Mouse (Mus musculus): ENCODE measurements around the gene Shank3. TPM values are rescaled to one million over a fixed set of nuclear protein-coding genes. Genes with fewer than 3 reads are reported as not detected.

Gene Shank3
- polyA plus RNA-seq, 1 experiment: 0.08 TPM

DNA sequence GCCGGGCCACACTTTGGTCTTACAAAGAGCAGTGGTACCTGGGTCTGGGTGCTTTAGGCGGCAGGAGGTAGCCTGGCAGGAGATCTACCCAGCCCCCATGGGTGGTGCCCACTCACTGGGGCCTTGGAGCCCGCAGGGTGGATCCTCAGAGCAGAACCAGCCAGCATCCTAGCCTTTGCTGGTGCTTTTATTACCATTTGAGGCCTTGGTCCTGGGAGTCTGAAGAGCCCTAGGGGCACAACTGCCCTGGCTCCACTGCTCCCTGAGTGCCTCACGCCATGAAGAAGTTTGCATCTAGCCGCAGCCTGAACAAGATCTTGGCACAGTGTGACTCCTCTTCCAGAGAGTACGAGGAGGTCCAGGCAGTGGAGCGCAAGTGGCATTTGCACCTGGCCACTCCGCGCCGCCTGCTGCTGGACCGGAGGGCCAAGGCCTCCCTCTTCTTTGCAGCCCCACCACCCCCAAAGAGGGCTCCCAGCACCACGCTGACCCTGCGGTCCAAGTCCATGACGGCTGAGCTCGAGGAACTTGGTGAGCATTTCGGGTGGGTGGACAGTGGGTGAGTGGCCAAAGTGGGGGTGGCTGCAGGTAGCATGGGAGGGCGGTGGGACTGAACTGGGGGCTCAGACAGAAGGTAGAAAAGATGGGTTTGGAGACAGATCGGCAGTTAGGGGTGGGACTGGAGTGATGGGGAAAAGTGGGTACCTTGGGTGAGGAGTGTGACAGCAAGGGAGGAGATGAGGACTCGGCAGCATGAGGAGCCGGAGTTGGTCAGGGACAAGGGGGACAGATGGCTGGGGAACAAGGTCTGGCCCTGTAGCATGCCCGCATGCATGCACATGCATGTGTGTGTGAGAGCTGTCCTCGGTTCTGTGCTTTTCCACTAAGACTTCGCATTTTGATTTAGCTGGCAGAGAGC lies 33.8 kb downstream of the Shank3 start:
- Histone ChIP-seq H3K4me1 (ENCODE audit: control insufficient read depth) (no peaks in the 10 kb centered on the region), H3K4me3 (replicated peaks) (no peak overlapping the region), H3K27me3 (ENCODE audit: control insufficient read depth) (no peaks in the 10 kb centered on the region), H3K36me3 (ENCODE audit: control insufficient read depth) (no peaks in the 10 kb centered on the region; the same call in 1 of the 2 replicates), H3K9me3 (ENCODE audit: control insufficient read depth, low read length) (no peaks in the 10 kb centered on the region)
- TF ChIP-seq TAL1 (IDR thresholded peaks at IDR 0.05; ENCODE audit: low read length) (no peak), GATA1 (IDR thresholded peaks at IDR 0.05; ENCODE audit: low read length) (no peak)

DNA sequence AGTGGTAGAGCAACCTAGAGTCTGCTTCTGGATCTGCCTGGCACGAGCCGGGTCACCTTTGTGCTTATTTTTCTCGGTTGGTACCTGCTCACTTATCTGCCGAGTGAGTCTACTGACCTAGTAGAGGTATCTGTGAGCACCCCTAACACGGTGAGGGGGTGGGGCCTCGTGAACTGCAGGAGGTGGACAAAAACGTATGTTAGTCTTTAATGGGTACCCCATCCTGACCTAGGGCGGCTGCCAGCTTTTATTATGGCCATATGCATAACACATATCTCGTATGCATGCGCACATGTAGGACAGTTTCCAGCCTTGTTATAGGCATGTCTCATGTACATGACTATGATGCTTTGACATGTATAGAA lies 34.4 kb downstream of the Shank3 start:
- no peaks in the 10 kb centered on the region for H3K27me3 ChIP-seq (ENCODE audit: control insufficient read depth)
- H3K4me1 ChIP-seq (ENCODE audit: control insufficient read depth): no peaks in the 10 kb centered on the region
- no peaks in the 10 kb centered on the region for H3K9me3 ChIP-seq (ENCODE audit: control insufficient read depth, low read length)
- H3K4me3 ChIP-seq (replicated peaks): no peak overlapping the region
- TF ChIP-seq TAL1 (IDR thresholded peaks at IDR 0.05; ENCODE audit: low read length) (no peak), GATA1 (IDR thresholded peaks at IDR 0.05; ENCODE audit: low read length) (no peak)
- H3K36me3 ChIP-seq (ENCODE audit: control insufficient read depth): no peaks in the 10 kb centered on the region; the same call in 1 of the 2 replicates

DNA sequence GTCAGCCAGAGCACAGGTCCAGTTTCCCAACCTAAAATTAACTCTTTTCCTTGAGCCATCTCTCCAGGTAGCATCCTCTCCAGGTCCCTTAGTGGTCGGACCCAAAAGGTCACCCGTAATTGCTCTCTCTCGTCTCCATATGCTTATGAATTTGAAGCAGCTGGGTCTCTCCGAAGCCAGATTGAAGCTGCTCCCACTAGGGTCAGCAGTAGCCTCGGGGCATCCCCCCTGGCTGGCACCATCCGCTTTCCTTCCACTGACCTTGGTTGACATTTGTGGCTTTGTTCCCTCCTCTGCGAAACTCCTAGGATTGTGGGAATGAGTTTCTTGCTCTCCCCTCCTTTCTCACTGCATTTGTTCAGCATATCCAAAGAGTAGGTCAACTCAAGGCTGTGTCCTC lies 44.7 kb downstream of the Shank3 start:
- H3K4me3 ChIP-seq (replicated peaks): no peak overlapping the region
- H3K9me3 ChIP-seq (ENCODE audit: control insufficient read depth, low read length): no peaks in the 10 kb centered on the region
- H3K36me3 ChIP-seq (ENCODE audit: control insufficient read depth): no peaks in the 10 kb centered on the region; the same call in 1 of the 2 replicates
- H3K27me3 ChIP-seq (ENCODE audit: control insufficient read depth): peaks cover 6% of the 10 kb centered on the region; the same call in 1 of the 2 replicates
- no peak for TF ChIP-seq TAL1 (IDR thresholded peaks at IDR 0.05; ENCODE audit: low read length)
- no peak for TF ChIP-seq GATA1 (IDR thresholded peaks at IDR 0.05; ENCODE audit: low read length)
- H3K4me1 ChIP-seq (ENCODE audit: control insufficient read depth): no peaks in the 10 kb centered on the region

DNA sequence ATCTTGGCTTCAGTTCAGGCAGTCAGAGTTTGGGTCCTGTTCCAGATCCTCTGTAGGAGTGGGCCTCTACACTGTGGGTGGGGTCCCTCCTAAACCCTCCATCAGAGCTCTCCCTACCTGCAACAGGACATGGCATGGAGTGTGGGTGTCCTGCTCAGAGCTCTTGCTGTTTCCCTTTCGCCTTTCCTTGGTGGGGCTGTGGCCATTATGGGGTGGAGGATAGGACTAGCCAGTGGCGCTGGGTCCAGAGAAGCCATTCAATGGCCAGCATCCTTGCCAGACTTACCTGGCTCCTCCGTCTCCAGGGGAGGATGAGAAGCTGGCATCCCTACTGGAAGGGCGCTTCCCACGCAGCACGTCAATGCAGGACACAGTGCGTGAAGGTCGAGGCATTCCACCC lies 47.9 kb downstream of the Shank3 start:
- Histone ChIP-seq H3K36me3 (ENCODE audit: control insufficient read depth) (no peaks in the 10 kb centered on the region; the same call in none of the 2 replicates), H3K9me3 (ENCODE audit: control insufficient read depth, low read length) (no peaks in the 10 kb centered on the region), H3K27me3 (ENCODE audit: control insufficient read depth) (peaks cover 6% of the 10 kb centered on the region; the same call in 1 of the 2 replicates), H3K4me3 (replicated peaks) (no peak overlapping the region), H3K4me1 (ENCODE audit: control insufficient read depth) (no peaks in the 10 kb centered on the region)
- TF ChIP-seq GATA1 (IDR thresholded peaks at IDR 0.05; ENCODE audit: low read length) (no peak), TAL1 (IDR thresholded peaks at IDR 0.05; ENCODE audit: low read length) (no peak)

DNA sequence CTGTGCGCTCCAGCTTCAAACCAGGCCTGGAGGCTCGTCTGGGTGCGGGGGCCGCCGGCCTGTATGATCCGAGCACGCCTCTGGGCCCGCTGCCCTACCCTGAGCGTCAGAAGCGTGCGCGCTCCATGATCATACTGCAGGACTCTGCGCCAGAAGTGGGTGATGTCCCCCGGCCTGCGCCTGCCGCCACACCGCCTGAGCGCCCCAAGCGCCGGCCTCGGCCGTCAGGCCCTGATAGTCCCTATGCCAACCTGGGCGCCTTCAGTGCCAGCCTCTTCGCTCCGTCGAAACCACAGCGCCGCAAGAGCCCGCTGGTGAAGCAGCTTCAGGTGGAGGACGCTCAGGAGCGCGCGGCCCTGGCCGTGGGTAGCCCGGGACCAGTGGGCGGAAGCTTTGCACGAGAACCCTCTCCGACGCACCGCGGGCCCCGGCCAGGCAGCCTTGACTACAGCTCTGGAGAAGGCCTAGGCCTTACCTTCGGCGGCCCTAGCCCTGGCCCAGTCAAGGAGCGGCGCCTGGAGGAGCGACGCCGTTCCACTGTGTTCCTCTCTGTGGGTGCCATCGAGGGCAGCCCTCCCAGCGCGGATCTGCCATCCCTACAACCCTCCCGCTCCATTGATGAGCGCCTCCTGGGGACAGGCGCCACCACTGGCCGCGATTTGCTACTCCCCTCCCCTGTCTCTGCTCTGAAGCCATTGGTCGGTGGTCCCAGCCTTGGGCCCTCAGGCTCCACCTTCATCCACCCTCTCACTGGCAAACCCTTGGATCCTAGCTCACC lies 48.6 kb downstream of the Shank3 start:
- peaks cover 6% of the 10 kb centered on the region; the same call in 1 of the 2 replicates for H3K27me3 ChIP-seq (ENCODE audit: control insufficient read depth)
- no peak overlapping the region for H3K4me3 ChIP-seq (replicated peaks)
- H3K36me3 ChIP-seq (ENCODE audit: control insufficient read depth): no peaks in the 10 kb centered on the region; the same call in none of the 2 replicates
- H3K9me3 ChIP-seq (ENCODE audit: control insufficient read depth, low read length): no peaks in the 10 kb centered on the region
- H3K4me1 ChIP-seq (ENCODE audit: control insufficient read depth): no peaks in the 10 kb centered on the region
- TF ChIP-seq GATA1 (IDR thresholded peaks at IDR 0.05; ENCODE audit: low read length) (no peak), TAL1 (IDR thresholded peaks at IDR 0.05; ENCODE audit: low read length) (no peak)

DNA sequence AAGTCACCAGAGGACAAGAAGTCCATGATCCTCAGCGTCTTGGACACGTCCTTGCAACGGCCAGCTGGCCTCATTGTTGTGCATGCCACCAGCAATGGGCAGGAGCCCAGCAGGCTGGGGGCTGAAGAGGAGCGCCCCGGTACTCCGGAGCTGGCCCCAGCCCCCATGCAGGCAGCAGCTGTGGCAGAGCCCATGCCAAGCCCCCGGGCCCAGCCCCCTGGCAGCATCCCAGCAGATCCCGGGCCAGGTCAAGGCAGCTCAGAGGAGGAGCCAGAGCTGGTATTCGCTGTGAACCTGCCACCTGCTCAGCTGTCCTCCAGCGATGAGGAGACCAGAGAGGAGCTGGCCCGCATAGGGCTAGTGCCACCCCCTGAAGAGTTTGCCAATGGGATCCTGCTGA lies 49.4 kb downstream of the Shank3 start:
- no peak overlapping the region for H3K4me3 ChIP-seq (replicated peaks)
- no peaks in the 10 kb centered on the region for H3K4me1 ChIP-seq (ENCODE audit: control insufficient read depth)
- H3K9me3 ChIP-seq (ENCODE audit: control insufficient read depth, low read length): no peaks in the 10 kb centered on the region
- TF ChIP-seq GATA1 (IDR thresholded peaks at IDR 0.05; ENCODE audit: low read length): no peak
- no peak for TF ChIP-seq TAL1 (IDR thresholded peaks at IDR 0.05; ENCODE audit: low read length)
- H3K27me3 ChIP-seq (ENCODE audit: control insufficient read depth): peaks cover 6% of the 10 kb centered on the region; the same call in 1 of the 2 replicates
- no peaks in the 10 kb centered on the region; the same call in none of the 2 replicates for H3K36me3 ChIP-seq (ENCODE audit: control insufficient read depth)

DNA sequence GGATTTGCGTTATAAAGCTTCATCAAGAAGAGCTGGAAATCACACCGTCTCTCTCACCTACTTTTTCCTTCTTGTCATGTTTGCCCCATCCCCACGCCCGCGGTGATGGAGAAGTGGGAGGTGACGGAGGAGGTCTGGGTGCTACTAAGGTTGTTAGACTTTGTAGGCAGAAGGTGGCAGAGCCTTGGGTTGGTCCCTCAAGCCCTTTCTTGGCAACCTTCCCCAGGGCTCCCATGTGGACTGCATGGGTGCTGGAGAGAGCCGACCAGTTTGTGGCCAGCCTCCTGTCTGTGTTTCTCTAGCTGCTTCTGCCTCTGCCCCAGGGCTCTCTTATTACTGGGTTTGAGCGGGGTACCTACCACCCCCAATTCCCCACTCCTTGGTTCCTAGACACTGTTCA lies 51.1 kb downstream of the Shank3 start:
- Histone ChIP-seq H3K36me3 (ENCODE audit: control insufficient read depth) (no peaks in the 10 kb centered on the region; the same call in none of the 2 replicates), H3K4me3 (replicated peaks) (no peak overlapping the region), H3K4me1 (ENCODE audit: control insufficient read depth) (no peaks in the 10 kb centered on the region), H3K27me3 (ENCODE audit: control insufficient read depth) (peaks cover 6% of the 10 kb centered on the region; the same call in 1 of the 2 replicates), H3K9me3 (ENCODE audit: control insufficient read depth, low read length) (no peaks in the 10 kb centered on the region)
- TF ChIP-seq GATA1 (IDR thresholded peaks at IDR 0.05; ENCODE audit: low read length) (no peak), TAL1 (IDR thresholded peaks at IDR 0.05; ENCODE audit: low read length) (no peak)

DNA sequence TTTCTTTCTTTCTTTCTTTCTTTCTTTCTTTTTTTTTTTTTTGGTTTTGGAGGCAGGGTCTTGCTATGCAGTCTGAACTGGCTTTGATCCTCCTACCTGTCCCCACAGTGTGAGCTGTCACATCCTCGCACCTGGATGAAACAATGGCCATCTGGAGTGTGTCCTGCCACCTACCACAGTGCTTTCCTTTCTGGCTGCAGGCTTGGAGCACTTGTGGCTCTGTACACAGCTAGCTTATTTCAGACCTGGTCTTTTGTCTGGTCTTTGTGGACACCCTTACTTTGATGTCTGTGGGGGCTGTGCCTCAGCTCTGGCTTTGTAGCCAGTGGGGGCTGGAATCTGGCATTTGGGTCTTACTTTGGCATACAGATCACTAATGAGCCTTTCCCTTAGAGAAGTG lies 52.3 kb downstream of the Shank3 start:
- Histone ChIP-seq H3K36me3 (ENCODE audit: control insufficient read depth) (no peaks in the 10 kb centered on the region; the same call in none of the 2 replicates), H3K4me3 (replicated peaks) (no peak overlapping the region), H3K4me1 (ENCODE audit: control insufficient read depth) (no peaks in the 10 kb centered on the region), H3K27me3 (ENCODE audit: control insufficient read depth) (peaks cover 12% of the 10 kb centered on the region; the same call in 1 of the 2 replicates), H3K9me3 (ENCODE audit: control insufficient read depth, low read length) (no peaks in the 10 kb centered on the region)
- TF ChIP-seq GATA1 (IDR thresholded peaks at IDR 0.05; ENCODE audit: low read length) (no peak), TAL1 (IDR thresholded peaks at IDR 0.05; ENCODE audit: low read length) (no peak)

DNA sequence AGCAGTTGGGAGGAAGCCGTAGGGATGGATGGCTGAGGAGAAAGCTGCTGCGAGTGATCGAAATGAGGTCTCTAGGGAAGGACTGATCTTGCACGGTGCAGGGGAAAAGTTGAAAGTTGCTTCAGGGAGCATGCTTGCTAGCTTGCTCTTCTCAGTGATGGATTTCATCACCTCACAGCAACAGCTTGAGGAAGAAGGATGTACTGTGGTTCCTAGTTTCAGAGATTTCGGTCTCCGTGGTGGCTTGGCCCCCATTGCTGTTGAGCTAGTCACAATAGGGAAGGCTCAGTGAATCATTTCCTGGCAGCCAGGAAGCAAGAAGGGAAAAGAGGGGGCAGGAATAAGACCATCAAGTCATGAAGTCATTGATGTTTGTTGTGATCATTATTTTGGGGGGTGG lies 56.2 kb downstream of the Shank3 start:
- no peaks in the 10 kb centered on the region for H3K9me3 ChIP-seq (ENCODE audit: control insufficient read depth, low read length)
- peaks cover 20% of the 10 kb centered on the region; the same call in 1 of the 2 replicates for H3K27me3 ChIP-seq (ENCODE audit: control insufficient read depth)
- no peak overlapping the region for H3K4me3 ChIP-seq (replicated peaks)
- no peak for TF ChIP-seq GATA1 (IDR thresholded peaks at IDR 0.05; ENCODE audit: low read length)
- no peak for TF ChIP-seq TAL1 (IDR thresholded peaks at IDR 0.05; ENCODE audit: low read length)
- H3K4me1 ChIP-seq (ENCODE audit: control insufficient read depth): no peaks in the 10 kb centered on the region; the same call in 1 of the 2 replicates
- H3K36me3 ChIP-seq (ENCODE audit: control insufficient read depth): no peaks in the 10 kb centered on the region

All from erythroblast, embryonic 14.5 days (primary cell).